Mouse (Mus musculus) macrophage (primary cell): ENCODE measurements around the gene Opa3. TPM values are rescaled to one million over a fixed set of nuclear protein-coding genes. Genes with fewer than 3 reads are reported as not detected.

Experiments used
- H3K27ac ChIP-seq: fragments of 350-480 bp; formaldehyde crosslinking; 2 replicates; pipeline ENCODE4 v1.9.0; 2021
- H3K36me3 ChIP-seq: fragments of 350-480 bp; formaldehyde crosslinking; 2 replicates; pipeline ENCODE4 v1.9.0; 2021; ENCODE audit errors: inconsistent target
- H3K4me3 ChIP-seq: fragments of 350-480 bp; formaldehyde crosslinking; 2 replicates; pipeline ENCODE4 v1.9.0; 2021; ENCODE audit errors: inconsistent target
- H3K79me2 ChIP-seq: fragments of 350-480 bp; formaldehyde crosslinking; 2 replicates; pipeline ENCODE4 v1.9.0; 2021; ENCODE audit errors: inconsistent target
- WGBS: methylation state at CpG from one replicate; pipeline ENCODE4 v1.1.7; 2026; ENCODE audit warnings: inconsistent platforms; ENCODE audit not compliant: missing documents; 5-methylcytosine and 5-hydroxymethylcytosine counted together
- polyA plus RNA-seq: library from polyadenylated mRNA; stranded (reverse); fragments of 250-400 nt; gene quantifications from 3 replicates; pipeline ENCODE4 v1.2.4, GENCODE M21; 2018; ENCODE audit warnings: inconsistent platforms

Opa3 gene
- polyA plus RNA-seq, 1 experiment from 2014 or later = 18.5 TPM

DNA sequence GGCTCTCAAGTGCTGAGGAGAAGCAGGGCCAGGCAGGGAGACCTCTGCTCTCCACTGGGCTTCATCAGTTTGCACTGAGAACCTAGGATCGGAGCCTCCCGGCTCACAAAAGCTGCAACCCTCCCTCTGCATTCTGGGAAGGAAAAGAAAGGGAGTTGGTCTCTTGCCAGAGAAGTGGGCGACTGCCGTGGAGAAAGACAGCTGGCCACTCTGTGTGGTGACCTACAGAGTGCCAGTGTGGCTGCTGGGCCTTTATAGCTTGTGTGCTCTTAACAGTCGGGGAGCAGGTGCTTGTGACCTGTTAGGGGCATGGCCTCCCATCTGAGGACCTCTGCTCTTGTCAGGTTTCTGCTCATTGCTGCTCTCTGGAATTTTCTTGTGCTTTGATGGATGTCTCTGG, 15.7 kb downstream of the Opa3 start:
- Histone ChIP-seq H3K27ac (no peak overlapping the region), H3K36me3 (0 out of 2 replicates have a peak, but pooled peaks cover 10% of the 10 kb centered on the region), H3K79me2 (peaks cover 26% of the 10 kb centered on the region), H3K4me3 (no peak overlapping the region)
- 89% methylated on average over 5 of the region's 5 CpGs for WGBS

DNA sequence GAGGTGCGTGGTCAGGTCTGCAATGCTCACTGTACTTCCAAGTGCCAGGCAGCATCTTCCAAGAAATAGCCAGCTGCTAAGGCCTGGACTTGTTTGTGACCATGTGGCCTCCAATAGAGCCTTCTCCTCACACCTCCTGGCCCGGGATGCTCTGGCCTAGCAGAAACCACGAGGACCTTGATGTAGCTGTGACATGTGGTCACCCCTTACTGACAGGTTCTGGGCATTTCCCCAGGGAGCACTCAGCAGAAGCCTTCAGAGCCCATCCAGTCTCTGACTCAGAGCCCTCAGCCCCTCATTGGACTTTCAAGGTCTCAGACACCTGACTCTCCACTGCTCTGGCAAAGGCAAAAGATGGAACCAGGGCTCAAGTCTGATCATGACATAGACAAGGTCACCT, 16.9 kb downstream of the Opa3 start:
- Histone ChIP-seq H3K4me3 (no peak overlapping the region), H3K79me2 (peaks cover 26% of the 10 kb centered on the region), H3K36me3 (0 out of 2 replicates have a peak, but pooled peaks cover 10% of the 10 kb centered on the region), H3K27ac (no peak overlapping the region)
- 73% methylated on average over 3 of the region's 3 CpGs for WGBS

DNA sequence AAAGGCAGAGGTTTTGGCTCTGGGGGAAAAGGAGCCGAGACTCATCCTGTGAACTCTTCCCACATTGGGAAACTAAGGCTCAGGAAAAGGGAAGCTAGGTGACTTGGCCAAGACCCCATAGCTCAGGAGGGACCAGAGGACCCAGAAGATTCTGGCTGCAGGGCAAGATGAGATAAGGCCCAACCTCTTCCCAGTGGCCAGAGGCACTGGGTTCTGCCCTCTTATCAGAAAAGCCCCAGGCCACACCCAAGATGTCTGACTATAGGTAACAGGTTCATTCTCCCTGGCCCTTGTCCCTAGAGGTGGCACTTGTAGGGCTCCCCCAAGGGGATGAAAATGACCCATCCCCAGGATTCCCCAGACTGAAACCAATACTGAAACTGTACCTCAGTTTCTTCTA, 18.7 kb downstream of the Opa3 start:
- Histone ChIP-seq H3K79me2 (peaks cover 10% of the 10 kb centered on the region; the same call in 1 of the 2 replicates), H3K4me3 (no peak overlapping the region), H3K36me3 (0 out of 2 replicates have a peak, but pooled peaks cover 10% of the 10 kb centered on the region), H3K27ac (no peak overlapping the region)
- 100% methylated on average over 1 of the region's 1 CpGs for WGBS

DNA sequence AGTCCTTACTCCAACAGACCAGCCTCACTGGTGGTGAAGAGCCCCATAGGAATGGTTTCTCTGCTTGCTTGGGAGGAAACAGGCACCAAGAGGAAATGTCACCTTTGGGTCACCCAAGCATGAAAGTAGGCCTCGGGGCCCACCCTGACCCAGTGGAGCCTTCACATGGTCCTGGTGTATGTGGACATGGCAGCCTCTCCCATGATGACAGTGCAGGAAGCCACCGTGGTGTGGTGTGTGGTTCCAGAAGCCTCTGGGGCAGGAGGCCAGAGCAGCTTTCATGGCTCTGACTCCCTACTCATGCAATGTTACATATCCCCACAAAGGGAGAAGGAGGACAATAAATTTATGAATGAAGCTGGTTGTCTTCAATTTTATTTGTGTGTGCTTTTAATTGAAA, 19.4 kb downstream of the Opa3 start:
- Histone ChIP-seq H3K79me2 (peaks cover 4% of the 10 kb centered on the region; the same call in 1 of the 2 replicates), H3K27ac (no peak overlapping the region), H3K4me3 (no peak overlapping the region), H3K36me3 (0 out of 2 replicates have a peak, but pooled peaks cover 10% of the 10 kb centered on the region)
- WGBS = 49% methylated on average over 2 of the region's 2 CpGs

DNA sequence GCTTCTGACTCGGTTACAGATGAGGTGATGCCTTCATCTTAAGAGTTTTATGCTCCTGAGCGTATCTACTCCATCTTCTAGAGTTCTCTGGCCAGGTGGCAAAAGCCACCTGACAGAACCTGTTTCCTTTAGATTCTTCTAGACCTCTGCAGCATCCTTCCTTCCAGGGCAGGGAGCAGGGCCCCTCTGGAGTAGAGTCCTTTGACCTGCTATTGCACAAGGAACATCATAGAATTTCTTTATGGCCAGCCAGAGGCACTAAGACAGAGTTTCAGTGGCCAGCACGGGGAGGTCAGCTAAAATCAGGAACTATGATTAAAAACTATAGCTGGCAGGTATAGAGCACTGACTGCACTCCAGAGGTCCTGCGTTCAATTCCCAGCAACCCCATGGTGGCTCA, 23.9 kb downstream of the Opa3 start:
- WGBS = 80% methylated on average over 4 of the region's 4 CpGs
- no peak overlapping the region for H3K4me3 ChIP-seq
- H3K27ac ChIP-seq = no peak overlapping the region
- no peaks in the 10 kb centered on the region for H3K79me2 ChIP-seq
- H3K36me3 ChIP-seq = peaks cover 5% of the 10 kb centered on the region; the same call in 1 of the 2 replicates

- WGBS = 91% methylated on average over 5 of the region's 5 CpGs
- Histone ChIP-seq H3K36me3 (peaks cover 15% of the 10 kb centered on the region; the same call in 1 of the 2 replicates), H3K4me3 (no peak overlapping the region), H3K79me2 (no peaks in the 10 kb centered on the region), H3K27ac (no peak overlapping the region)
Measured at GRCm38 (mm10) chr7:19253437-19253836, 25.3 kb downstream of the Opa3 start.

GRCm38 (mm10) chr7:19255395-19255794, 27.3 kb downstream of the Opa3 start:
- Histone ChIP-seq H3K27ac (no peak overlapping the region), H3K36me3 (peaks cover 34% of the 10 kb centered on the region; the same call in 1 of the 2 replicates), H3K79me2 (no peaks in the 10 kb centered on the region), H3K4me3 (no peak overlapping the region)
- 98% methylated on average over 17 of the region's 17 CpGs for WGBS

GRCm38 (mm10) chr7:19256567-19256966, 28.4 kb downstream of the Opa3 start:
- Histone ChIP-seq H3K4me3 (no peak overlapping the region), H3K79me2 (no peaks in the 10 kb centered on the region), H3K36me3 (peaks cover 45% of the 10 kb centered on the region; the same call in 1 of the 2 replicates), H3K27ac (no peak overlapping the region)
- WGBS = 27% methylated on average over 7 of the region's 7 CpGs

DNA sequence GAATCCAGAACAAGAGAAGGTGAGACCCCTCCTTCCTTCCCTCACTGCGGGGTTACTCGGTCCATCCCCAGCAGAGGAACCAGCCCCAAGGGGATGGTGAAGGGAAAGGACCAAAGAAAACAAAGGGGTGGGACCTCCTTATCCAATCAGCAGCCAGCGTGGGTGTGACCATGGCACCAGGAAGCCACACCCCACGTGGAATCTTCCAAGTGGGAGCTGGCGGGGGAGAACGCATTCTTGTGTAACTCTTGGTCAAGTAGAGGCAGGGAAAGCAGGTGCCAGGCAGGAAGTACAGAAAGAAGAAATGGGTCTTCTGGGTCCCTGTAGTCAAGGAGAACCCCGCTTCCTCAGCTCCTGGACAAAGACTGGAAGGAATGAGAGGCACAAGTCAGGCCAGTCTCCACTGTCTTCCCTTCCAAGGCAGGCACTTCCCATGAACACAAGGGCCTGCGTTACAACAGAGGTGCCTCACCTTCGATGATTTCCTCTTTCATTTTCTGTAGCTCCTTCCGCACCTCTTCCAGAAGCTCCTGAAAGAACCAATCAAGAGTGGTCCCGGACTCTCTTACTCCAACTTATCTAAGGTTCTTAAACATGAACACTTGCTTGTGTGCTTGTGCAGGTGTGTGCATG, 29.4 kb downstream of the Opa3 start:
- no peaks in the 10 kb centered on the region for H3K79me2 ChIP-seq
- WGBS = 30% methylated on average over 10 of the region's 11 CpGs
- H3K27ac ChIP-seq = no peak overlapping the region
- no peak overlapping the region for H3K4me3 ChIP-seq
- H3K36me3 ChIP-seq = peaks cover 55% of the 10 kb centered on the region; the same call in 1 of the 2 replicates

DNA sequence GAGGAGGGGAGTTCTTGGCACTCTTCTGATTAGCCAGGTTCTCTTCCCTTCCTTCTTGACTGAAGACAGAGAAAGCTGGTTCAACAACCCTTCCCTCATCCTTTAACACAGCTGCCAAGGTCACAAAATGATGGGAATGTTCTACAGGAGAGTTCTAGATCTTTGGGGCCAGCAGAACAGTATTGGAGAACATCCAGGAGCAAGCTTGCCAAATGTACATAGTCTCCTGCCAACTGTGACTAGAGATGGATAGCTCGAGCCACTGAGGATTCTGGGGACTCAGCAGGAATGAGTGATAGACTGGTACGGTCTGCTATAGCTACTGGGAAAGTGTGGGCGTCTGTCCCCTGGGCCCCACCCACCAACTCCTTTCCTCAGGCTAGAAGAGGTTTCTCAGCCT, 30.2 kb downstream of the Opa3 start:
- H3K4me3 ChIP-seq = no peak overlapping the region
- 87% methylated on average over 3 of the region's 3 CpGs for WGBS
- H3K79me2 ChIP-seq = no peaks in the 10 kb centered on the region; the same call in 1 of the 2 replicates
- H3K27ac ChIP-seq = no peak overlapping the region
- peaks cover 63% of the 10 kb centered on the region; the same call in 1 of the 2 replicates for H3K36me3 ChIP-seq

DNA sequence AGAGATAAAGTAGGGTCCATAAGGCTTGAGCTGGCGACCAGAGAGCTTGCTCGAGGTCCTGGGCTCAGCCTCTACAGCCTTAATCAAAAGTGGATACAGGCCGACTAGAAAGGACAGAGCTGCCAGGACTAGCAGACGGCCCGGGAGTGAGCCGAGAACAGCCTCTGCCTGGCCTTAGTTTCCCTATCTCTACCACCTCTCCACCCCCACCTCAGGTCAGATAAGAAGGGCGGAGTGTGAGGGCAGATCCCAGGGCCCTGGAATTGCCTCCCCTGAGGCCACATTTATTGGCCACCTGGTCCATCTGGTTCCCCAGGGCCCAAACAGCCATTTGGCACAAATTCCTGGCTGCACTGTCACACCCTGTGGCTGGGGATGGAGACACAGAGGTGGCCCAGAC, 37.0 kb downstream of the Opa3 start:
- no peak overlapping the region for H3K27ac ChIP-seq
- WGBS = 85% methylated on average over 7 of the region's 7 CpGs
- H3K79me2 ChIP-seq = peaks cover 64% of the 10 kb centered on the region
- peaks cover 50% of the 10 kb centered on the region; the same call in 1 of the 2 replicates for H3K36me3 ChIP-seq
- H3K4me3 ChIP-seq = no peak overlapping the region

- Histone ChIP-seq H3K79me2 (peaks cover 74% of the 10 kb centered on the region), H3K4me3 (no peak overlapping the region), H3K36me3 (peaks cover 40% of the 10 kb centered on the region; the same call in 1 of the 2 replicates), H3K27ac (peak overlapping the region; percentile 25)
- WGBS = 16% methylated on average over 10 of the region's 10 CpGs
Measured at GRCm38 (mm10) chr7:19265928-19266822, 38.0 kb downstream of the Opa3 start.

DNA sequence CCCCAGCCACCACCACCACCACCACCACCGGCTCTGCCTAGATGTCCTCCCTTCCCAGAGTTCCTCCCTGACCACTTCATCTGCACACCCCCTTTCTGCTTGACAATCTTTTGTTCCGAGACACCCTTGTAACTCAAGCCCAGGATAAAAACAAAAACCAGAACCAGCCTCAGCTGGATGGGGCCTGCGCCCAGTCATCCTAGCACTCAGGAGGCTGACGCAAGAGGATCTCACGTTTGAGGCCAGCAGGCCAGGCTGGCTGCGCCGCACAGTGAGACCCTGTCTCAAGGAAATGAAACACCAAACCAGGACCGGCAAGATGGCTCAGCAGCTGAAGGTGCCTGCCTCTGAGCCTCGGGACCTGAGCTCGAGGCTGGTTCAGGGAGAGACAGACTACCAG, 38.9 kb downstream of the Opa3 start:
- peak overlapping the region; percentile 25; the same call in 1 of the 2 replicates for H3K27ac ChIP-seq
- no peak overlapping the region for H3K4me3 ChIP-seq
- H3K36me3 ChIP-seq = peaks cover 31% of the 10 kb centered on the region; the same call in 1 of the 2 replicates
- WGBS = 21% methylated on average over 10 of the region's 10 CpGs
- H3K79me2 ChIP-seq = peaks cover 74% of the 10 kb centered on the region

DNA sequence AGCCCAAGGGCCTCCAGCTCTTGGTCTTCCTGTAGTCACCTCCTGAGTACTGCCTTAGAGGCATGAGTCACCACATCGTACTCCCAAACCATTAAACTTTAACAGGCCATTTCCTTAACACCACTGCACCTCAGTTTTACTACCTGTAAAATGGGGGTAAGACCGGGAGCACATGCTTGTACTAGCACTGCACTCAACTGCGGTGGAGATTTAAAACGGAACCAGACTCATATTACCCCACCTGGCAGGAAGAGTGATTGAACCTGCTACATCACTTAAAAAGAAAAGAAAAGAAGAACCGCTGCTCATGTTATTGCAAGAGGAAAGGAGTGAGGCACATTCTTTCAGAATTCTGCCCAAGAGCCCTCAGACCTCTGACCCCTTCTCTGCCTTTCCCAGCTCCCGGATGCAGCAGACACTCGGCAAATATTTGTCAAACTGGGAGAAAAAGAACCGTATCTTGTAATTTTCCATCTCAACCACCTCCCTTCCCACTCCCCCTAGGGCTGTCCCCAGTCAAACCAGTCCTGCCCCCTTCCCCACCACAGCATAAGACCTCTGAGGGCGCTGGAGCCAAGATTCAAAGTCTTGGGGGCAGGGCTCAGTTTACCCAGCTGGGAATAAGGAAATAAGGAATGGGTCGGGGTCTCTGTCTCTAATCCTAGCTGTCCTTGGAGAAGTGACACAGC, 41.0 kb downstream of the Opa3 start:
- Histone ChIP-seq H3K27ac (peak overlapping the region; percentile 71), H3K79me2 (peaks cover 70% of the 10 kb centered on the region), H3K36me3 (peaks cover 10% of the 10 kb centered on the region; the same call in 1 of the 2 replicates), H3K4me3 (peak overlapping the region; percentile 82)
- WGBS = 25% methylated on average over 10 of the region's 10 CpGs
